1 mouse cellular context compared by ENCODE assay signal in genomic region chr10:80969298-80969697, GRCm38 (mm10).
TF ChIP-seq lines count a peak whose summit lies in the region.

No protein-coding gene starts in this region.

TF ChIP-seq in CH12.LX, 34 proteins besides CTCF, POLR2A, EP300 and RAD21:
- no peak for TF ChIP-seq MXI1 (IDR thresholded peaks at IDR 0.05; ENCODE audit: low read depth, low read length)
- TF ChIP-seq UBTF (IDR thresholded peaks at IDR 0.05; ENCODE audit: low read depth, low read length), result peak; percentile 71; the same call in 1 of the 2 replicates
- no peak for TF ChIP-seq JUN (IDR thresholded peaks at IDR 0.05; ENCODE audit: insufficient read depth, low read depth, low read length)
- no peak for TF ChIP-seq PAX5 (IDR thresholded peaks at IDR 0.05; ENCODE audit: low read length)
- TF ChIP-seq ZKSCAN1 (IDR thresholded peaks at IDR 0.05; ENCODE audit: borderline replicate concordance, low read depth, low read length), result no peak
- no peak for TF ChIP-seq POLR2AphosphoS2 (IDR thresholded peaks at IDR 0.05; ENCODE audit: low read depth, low read length)
- no peak; the same call in 1 of the 2 replicates for TF ChIP-seq ELF1 (IDR thresholded peaks at IDR 0.05; ENCODE audit: low read depth, low read length)
- TF ChIP-seq CHD2 (IDR thresholded peaks at IDR 0.05; ENCODE audit: low read length), result peak; percentile 80
- TF ChIP-seq TCF12 (IDR thresholded peaks at IDR 0.05; ENCODE audit: low read depth, low read length), result peak; percentile 97
- TF ChIP-seq RCOR1 (conservative IDR thresholded peaks at IDR 0.05; ENCODE audit: low read depth, low read length), result peak; percentile 94
- no peak for TF ChIP-seq NRF1 (IDR thresholded peaks at IDR 0.05; ENCODE audit: low read depth, low read length)
- no peak for TF ChIP-seq SMC3 (IDR thresholded peaks at IDR 0.05; ENCODE audit: low read depth, low read length)
- peak; percentile 96 for TF ChIP-seq ETS1 (conservative IDR thresholded peaks at IDR 0.05; ENCODE audit: low read depth, low read length)
- no peak for TF ChIP-seq SIN3A (IDR thresholded peaks at IDR 0.05; ENCODE audit: low read length)
- peak; percentile 78; the same call in 1 of the 2 replicates for TF ChIP-seq MEF2A (IDR thresholded peaks at IDR 0.05; ENCODE audit: borderline replicate concordance, low read depth, low read length)
- no peak for TF ChIP-seq USF1 (IDR thresholded peaks at IDR 0.05; ENCODE audit: low read depth, low read length)
- no peak for TF ChIP-seq CHD1 (IDR thresholded peaks at IDR 0.05; ENCODE audit: low read depth, low read length)
- TF ChIP-seq BHLHE40 (IDR thresholded peaks at IDR 0.05; ENCODE audit: low read depth, low read length), result peak; percentile 88
- no peak for TF ChIP-seq MAX (IDR thresholded peaks at IDR 0.05; ENCODE audit: low read length)
- peak; percentile 71 for TF ChIP-seq ZNF384 (IDR thresholded peaks at IDR 0.05; ENCODE audit: low read depth, low read length)
- TF ChIP-seq HCFC1 (IDR thresholded peaks at IDR 0.05; ENCODE audit: low read depth, low read length), result no peak
- no peak for TF ChIP-seq KAT2A (IDR thresholded peaks at IDR 0.05; ENCODE audit: insufficient replicate concordance, low read length)
- no peak for TF ChIP-seq ZMIZ1 (IDR thresholded peaks at IDR 0.05; ENCODE audit: low read depth, low read length)
- TF ChIP-seq MAZ (IDR thresholded peaks at IDR 0.05; ENCODE audit: low read depth, low read length), result 0 out of 2 replicates have a peak, but pooled peaks have one; percentile 64
- no peak for TF ChIP-seq GABPA (IDR thresholded peaks at IDR 0.05; ENCODE audit: insufficient replicate concordance, low read depth, low read length)
- TF ChIP-seq NELFE (IDR thresholded peaks at IDR 0.05; ENCODE audit: low read depth, low read length), result no peak
- no peak for TF ChIP-seq USF2 (conservative IDR thresholded peaks at IDR 0.05; ENCODE audit: low read depth, low read length)
- TF ChIP-seq E2F4 (IDR thresholded peaks at IDR 0.05; ENCODE audit: insufficient replicate concordance, low read depth, low read length), result no peak
- no peak for TF ChIP-seq JUND (conservative IDR thresholded peaks at IDR 0.05; ENCODE audit: low read depth, low read length)
- TF ChIP-seq TBP (conservative IDR thresholded peaks at IDR 0.05; ENCODE audit: low read depth, low read length), result 0 out of 2 replicates have a peak, but pooled peaks have one; percentile 41
- 0 out of 2 replicates have a peak, but pooled peaks have one; percentile 5 for TF ChIP-seq MAFK (IDR thresholded peaks at IDR 0.05; ENCODE audit: insufficient replicate concordance, low read length)
- TF ChIP-seq IRF4 (IDR thresholded peaks at IDR 0.05; ENCODE audit: low read depth, low read length), result peak; percentile 98
- TF ChIP-seq MYC (IDR thresholded peaks at IDR 0.05; ENCODE audit: low read depth, low read length), result peak; percentile 51; the same call in 1 of the 2 replicates
- TF ChIP-seq ZC3H11A (IDR thresholded peaks at IDR 0.05; ENCODE audit: low read depth, low read length), result no peak
